Mouse (Mus musculus): Measurements from ENCODE around the gene C130032M10Rik. TPM values are rescaled to one million over a fixed set of nuclear protein-coding genes. Genes with fewer than 3 reads are reported as not detected.
A peak's percentile ranks its signal among the peaks of the same experiment; 100 is the strongest.

The C130032M10Rik gene
- polyA plus RNA-seq, 1 experiment from 2014 or later, result not detected

DNA sequence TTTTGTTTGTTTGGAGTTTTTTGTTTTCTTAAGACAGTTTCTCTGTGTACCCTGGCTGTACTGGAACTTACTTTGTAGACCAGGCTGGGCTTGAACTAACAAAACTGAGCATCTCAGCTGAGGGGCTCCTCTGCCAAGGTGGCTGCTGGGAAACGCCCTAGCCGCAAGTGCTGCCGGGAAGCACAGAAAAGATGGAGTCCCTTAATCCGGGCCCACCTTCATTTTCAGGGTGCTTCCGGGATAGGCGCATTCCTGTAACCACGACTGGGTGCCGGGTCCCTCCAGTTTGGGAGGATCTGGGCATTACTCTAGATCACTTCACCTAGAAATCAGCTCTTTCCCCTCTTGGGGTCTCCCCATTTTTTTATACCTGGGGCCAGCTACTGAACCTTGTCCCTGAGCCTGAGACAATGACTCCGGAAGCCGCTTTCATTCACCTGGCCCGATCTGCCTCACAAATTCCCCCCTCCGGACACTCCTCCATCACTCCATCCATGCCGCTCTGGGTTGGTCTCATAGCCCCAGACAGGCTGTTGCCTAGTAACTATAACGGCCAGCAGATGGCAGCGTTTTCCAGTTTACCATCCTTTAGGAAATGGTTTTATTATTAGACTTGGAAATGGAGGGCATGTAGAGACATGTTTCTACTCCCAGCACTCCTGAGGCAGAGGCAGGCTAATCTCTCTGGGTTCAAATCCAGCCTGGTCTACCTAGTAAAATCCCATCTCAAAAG, 15.5 kb upstream of the C130032M10Rik start:
- Histone ChIP-seq H3K4me2 (replicated peaks; ENCODE audit: low read depth) (no peak overlapping the region), H3K36me3 (ENCODE audit: control insufficient read depth, insufficient read depth) (no peaks in the 10 kb centered on the region), H3K9me3 (ENCODE audit: control insufficient read depth) (no peaks in the 10 kb centered on the region), H3K27ac (ENCODE audit: low read depth, low read length) (no peak overlapping the region), H3K27me3 (replicated peaks; ENCODE audit: control insufficient read depth, insufficient read depth, low read length) (no peaks in the 10 kb centered on the region), H3K4me1 (replicated peaks; ENCODE audit: control insufficient read depth, insufficient read depth, low read length) (0 out of 2 replicates have a peak, but pooled peaks cover 3% of the 10 kb centered on the region), H3K9ac (ENCODE audit: low read depth, low read length) (no peak overlapping the region), H3K4me3 (ENCODE audit: low read depth, low read length) (no peak overlapping the region)
- 23% methylated on average over 15 of the region's 15 CpGs for WGBS
- no peak for ATAC-seq
- peak; percentile 86 for TF ChIP-seq CTCF (IDR thresholded peaks at IDR 0.05; ENCODE audit: low read depth)

GRCm38 (mm10) chr9:114501111-114501510, 14.4 kb upstream of the C130032M10Rik start:
- 81% methylated on average over 7 of the region's 7 CpGs for WGBS
- no peak overlapping the region for H3K4me2 ChIP-seq (replicated peaks; ENCODE audit: low read depth)
- 0 out of 2 replicates have a peak, but pooled peaks cover 3% of the 10 kb centered on the region for H3K4me1 ChIP-seq (replicated peaks; ENCODE audit: control insufficient read depth, insufficient read depth, low read length)
- H3K27me3 ChIP-seq (replicated peaks; ENCODE audit: control insufficient read depth, insufficient read depth, low read length), result no peaks in the 10 kb centered on the region
- H3K27ac ChIP-seq (ENCODE audit: low read depth, low read length), result no peak overlapping the region
- H3K4me3 ChIP-seq (ENCODE audit: low read depth, low read length), result no peak overlapping the region
- no peaks in the 10 kb centered on the region for H3K36me3 ChIP-seq (ENCODE audit: control insufficient read depth, insufficient read depth)
- no peaks in the 10 kb centered on the region for H3K9me3 ChIP-seq (ENCODE audit: control insufficient read depth)
- TF ChIP-seq CTCF (IDR thresholded peaks at IDR 0.05; ENCODE audit: low read depth), result no peak
- no peak for ATAC-seq
- no peak overlapping the region for H3K9ac ChIP-seq (ENCODE audit: low read depth, low read length)

GRCm38 (mm10) chr9:114501913-114502312, 13.6 kb upstream of the C130032M10Rik start:
- no peak overlapping the region for H3K4me3 ChIP-seq (ENCODE audit: low read depth, low read length)

DNA sequence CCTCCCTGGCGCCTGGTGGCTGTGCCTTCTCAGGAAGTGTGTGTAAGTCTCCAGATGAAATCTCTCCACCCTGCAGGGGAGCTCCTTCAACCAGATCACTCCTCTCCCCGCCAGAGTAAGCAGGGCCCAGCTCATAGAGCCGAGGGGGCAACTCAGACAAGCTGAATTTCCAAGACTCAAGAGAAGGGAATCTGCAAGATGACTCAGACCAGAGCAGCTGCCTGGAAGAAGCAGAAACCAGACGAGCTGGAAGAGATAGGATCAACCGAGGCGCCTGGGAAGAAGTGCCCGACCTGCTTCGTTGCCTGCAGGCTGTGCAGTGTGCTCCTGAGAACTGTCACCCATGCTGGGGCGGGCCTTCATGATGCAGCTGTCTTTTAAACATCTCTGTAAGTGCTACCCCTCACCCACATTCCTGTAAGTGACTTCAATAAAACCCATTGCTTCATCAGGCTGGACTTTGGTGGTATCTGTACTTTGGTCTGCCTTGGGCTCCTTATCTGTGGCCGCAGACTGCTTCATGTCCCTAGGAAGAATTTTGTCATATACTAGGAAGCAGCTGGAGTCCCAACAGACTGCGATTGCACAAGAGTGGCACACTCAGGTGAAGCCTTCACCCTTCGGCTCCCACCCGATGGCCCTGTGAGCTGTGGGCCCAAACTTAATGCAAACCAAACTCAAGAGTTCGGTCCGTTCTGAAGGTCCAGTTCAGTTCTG, 12.6 kb upstream of the C130032M10Rik start:
- Histone ChIP-seq H3K27me3 (replicated peaks; ENCODE audit: control insufficient read depth, insufficient read depth, low read length) (no peaks in the 10 kb centered on the region), H3K9me3 (ENCODE audit: control insufficient read depth) (no peaks in the 10 kb centered on the region), H3K4me3 (ENCODE audit: low read depth, low read length) (no peak overlapping the region), H3K36me3 (ENCODE audit: control insufficient read depth, insufficient read depth) (no peaks in the 10 kb centered on the region), H3K9ac (ENCODE audit: low read depth, low read length) (no peak overlapping the region), H3K4me2 (replicated peaks; ENCODE audit: low read depth) (peak overlapping the region; percentile 35), H3K27ac (ENCODE audit: low read depth, low read length) (peak overlapping the region; percentile 70), H3K4me1 (replicated peaks; ENCODE audit: control insufficient read depth, insufficient read depth, low read length) (0 out of 2 replicates have a peak, but pooled peaks cover 3% of the 10 kb centered on the region)
- WGBS, result 35% methylated on average over 15 of the region's 15 CpGs
- ATAC-seq, result peak; percentile 83
- TF ChIP-seq CTCF (IDR thresholded peaks at IDR 0.05; ENCODE audit: low read depth), result no peak

More at GRCm38 (mm10) chr9:114501913-114502312, 13.6 kb upstream of the C130032M10Rik start:
- 93% methylated on average over 11 of the region's 11 CpGs for WGBS
- H3K4me1 ChIP-seq (replicated peaks; ENCODE audit: control insufficient read depth, insufficient read depth, low read length), result 0 out of 2 replicates have a peak, but pooled peaks cover 3% of the 10 kb centered on the region
- ATAC-seq, result no peak
- no peaks in the 10 kb centered on the region for H3K9me3 ChIP-seq (ENCODE audit: control insufficient read depth)
- H3K27me3 ChIP-seq (replicated peaks; ENCODE audit: control insufficient read depth, insufficient read depth, low read length), result no peaks in the 10 kb centered on the region
- H3K27ac ChIP-seq (ENCODE audit: low read depth, low read length), result no peak overlapping the region
- no peak for TF ChIP-seq CTCF (IDR thresholded peaks at IDR 0.05; ENCODE audit: low read depth)
- H3K36me3 ChIP-seq (ENCODE audit: control insufficient read depth, insufficient read depth), result no peaks in the 10 kb centered on the region
- H3K4me2 ChIP-seq (replicated peaks; ENCODE audit: low read depth), result no peak overlapping the region
- H3K9ac ChIP-seq (ENCODE audit: low read depth, low read length), result no peak overlapping the region

DNA sequence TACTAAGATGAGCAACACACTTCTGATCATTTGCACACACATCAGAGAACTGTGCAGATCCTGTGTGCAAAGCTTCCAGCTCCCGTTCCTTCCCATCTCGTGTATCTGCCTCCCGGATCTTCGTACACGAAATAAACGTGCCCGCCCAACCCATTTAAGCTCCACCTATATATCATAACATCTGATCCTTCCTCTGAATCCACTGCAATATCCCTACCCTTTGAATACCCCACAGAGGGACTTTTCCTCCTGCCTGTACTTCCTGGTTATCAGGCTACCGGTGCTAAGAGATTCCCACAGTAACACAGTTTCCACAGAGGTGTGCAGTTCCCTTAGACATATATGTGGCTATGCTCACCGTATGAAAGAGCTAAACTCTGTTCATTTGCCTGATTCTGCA, 10.7 kb upstream of the C130032M10Rik start, which contains the start of gene Ccr4:
Gene Ccr4, minus strand, starts transcription at position 101 of the 400 bp plus-strand sequence.
- no peak for TF ChIP-seq CTCF (IDR thresholded peaks at IDR 0.05; ENCODE audit: low read depth)
- no peaks in the 10 kb centered on the region for H3K36me3 ChIP-seq (ENCODE audit: control insufficient read depth, insufficient read depth)
- H3K9ac ChIP-seq (ENCODE audit: low read depth, low read length), result no peak within 1 kb of the TSS
- no peak within 1 kb of the TSS for H3K4me3 ChIP-seq (ENCODE audit: low read depth, low read length)
- H3K4me1 ChIP-seq (replicated peaks; ENCODE audit: control insufficient read depth, insufficient read depth, low read length), result 0 out of 2 replicates have a peak, but pooled peaks cover 3% of the 10 kb centered on the region
- no peak; the same call in 1 of the 2 replicates for ATAC-seq
- H3K4me2 ChIP-seq (replicated peaks; ENCODE audit: low read depth), result 0 out of 2 replicates have a peak within 1 kb of the TSS, but pooled peaks have one; percentile 4
- H3K27ac ChIP-seq (ENCODE audit: low read depth, low read length), result peak within 1 kb of the TSS; percentile 35
- no peaks in the 10 kb centered on the region for H3K27me3 ChIP-seq (replicated peaks; ENCODE audit: control insufficient read depth, insufficient read depth, low read length)
- H3K9me3 ChIP-seq (ENCODE audit: control insufficient read depth), result no peaks in the 10 kb centered on the region
- 41% methylated on average over 9 of the region's 9 CpGs for WGBS

DNA sequence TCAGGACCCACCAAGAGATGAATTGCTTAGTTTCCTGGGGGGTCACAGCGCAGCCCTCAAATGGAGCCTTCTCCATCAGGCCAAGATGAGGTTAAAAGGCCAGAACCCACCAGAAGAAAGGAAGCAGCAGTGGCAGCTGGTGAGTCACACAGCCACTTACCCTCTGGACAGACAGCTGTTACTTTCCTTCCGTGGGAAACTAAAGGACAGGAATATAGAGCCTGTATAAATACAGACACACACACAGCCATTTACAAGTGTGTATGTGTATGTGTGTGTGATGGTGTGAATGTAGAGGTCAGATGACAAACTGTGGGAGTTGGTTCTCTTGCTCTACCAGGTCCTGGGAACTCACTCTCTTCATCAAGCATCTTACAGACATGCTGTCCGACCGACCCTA, 8.9 kb upstream of the C130032M10Rik start:
- H3K27me3 ChIP-seq (replicated peaks; ENCODE audit: control insufficient read depth, insufficient read depth, low read length), result no peaks in the 10 kb centered on the region
- no peak overlapping the region for H3K27ac ChIP-seq (ENCODE audit: low read depth, low read length)
- no peak for ATAC-seq
- H3K4me1 ChIP-seq (replicated peaks; ENCODE audit: control insufficient read depth, insufficient read depth, low read length), result 0 out of 2 replicates have a peak, but pooled peaks cover 3% of the 10 kb centered on the region
- TF ChIP-seq CTCF (IDR thresholded peaks at IDR 0.05; ENCODE audit: low read depth), result no peak
- no peaks in the 10 kb centered on the region for H3K9me3 ChIP-seq (ENCODE audit: control insufficient read depth)
- no peaks in the 10 kb centered on the region for H3K36me3 ChIP-seq (ENCODE audit: control insufficient read depth, insufficient read depth)
- no peak overlapping the region for H3K9ac ChIP-seq (ENCODE audit: low read depth, low read length)
- no peak overlapping the region for H3K4me3 ChIP-seq (ENCODE audit: low read depth, low read length)
- H3K4me2 ChIP-seq (replicated peaks; ENCODE audit: low read depth), result no peak overlapping the region
- WGBS, result 57% methylated on average over 4 of the region's 4 CpGs
